Mouse (Mus musculus): ENCODE measurements at regions not wholly inside any gene's neighbourhood (a gene's known extent, or its start where the extent isn't known, plus 50 kb on each side); places are given as distances from the start of the nearest gene placed in this dataset.

DNA sequence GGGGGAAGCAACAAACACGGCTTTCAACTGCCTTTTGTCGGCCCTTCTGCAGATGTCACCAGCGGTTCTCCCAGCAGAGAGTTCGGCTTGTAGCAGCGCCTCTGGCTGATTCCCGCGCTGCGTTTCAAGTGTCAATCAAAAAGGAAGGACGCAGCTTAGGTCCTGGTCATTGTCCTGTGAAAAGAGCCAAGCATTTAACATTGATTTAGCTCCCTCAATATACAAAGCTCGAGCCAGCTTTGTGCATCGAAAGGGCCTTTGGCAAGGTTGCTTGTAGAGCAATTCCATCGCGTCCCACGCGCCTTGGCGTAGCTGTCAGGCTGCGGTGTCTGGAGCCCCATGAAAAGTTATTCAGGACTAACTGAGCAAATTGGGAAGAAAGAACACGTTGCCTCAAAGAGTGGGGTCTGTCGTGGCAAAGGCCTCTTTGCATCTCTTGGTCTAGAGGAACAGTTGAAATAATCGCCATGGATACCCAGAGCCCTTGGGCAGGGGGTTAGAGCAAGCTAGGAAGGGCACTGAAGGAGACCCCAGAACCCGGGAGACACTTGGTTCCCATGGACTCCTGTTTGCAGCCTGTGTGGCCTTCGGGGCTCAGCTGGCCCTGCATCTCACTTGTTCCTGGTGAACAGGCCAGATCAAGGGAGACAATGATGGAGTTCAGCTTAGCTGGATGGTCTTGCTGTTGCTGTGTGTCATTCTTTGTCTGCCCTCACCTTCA lies 204.8 kb upstream of the Prox1 start:
- TF ChIP-seq POLR2A (IDR thresholded peaks at IDR 0.05; ENCODE audit: control insufficient read depth, low read depth, low read length) (no peak), CTCF (IDR thresholded peaks at IDR 0.05; ENCODE audit: control insufficient read depth, insufficient read depth, insufficient replicate concordance, low read depth, low read length) (no peak)
